ENCODE assay signal across 8 mouse cellular contexts in the genomic region with DNA sequence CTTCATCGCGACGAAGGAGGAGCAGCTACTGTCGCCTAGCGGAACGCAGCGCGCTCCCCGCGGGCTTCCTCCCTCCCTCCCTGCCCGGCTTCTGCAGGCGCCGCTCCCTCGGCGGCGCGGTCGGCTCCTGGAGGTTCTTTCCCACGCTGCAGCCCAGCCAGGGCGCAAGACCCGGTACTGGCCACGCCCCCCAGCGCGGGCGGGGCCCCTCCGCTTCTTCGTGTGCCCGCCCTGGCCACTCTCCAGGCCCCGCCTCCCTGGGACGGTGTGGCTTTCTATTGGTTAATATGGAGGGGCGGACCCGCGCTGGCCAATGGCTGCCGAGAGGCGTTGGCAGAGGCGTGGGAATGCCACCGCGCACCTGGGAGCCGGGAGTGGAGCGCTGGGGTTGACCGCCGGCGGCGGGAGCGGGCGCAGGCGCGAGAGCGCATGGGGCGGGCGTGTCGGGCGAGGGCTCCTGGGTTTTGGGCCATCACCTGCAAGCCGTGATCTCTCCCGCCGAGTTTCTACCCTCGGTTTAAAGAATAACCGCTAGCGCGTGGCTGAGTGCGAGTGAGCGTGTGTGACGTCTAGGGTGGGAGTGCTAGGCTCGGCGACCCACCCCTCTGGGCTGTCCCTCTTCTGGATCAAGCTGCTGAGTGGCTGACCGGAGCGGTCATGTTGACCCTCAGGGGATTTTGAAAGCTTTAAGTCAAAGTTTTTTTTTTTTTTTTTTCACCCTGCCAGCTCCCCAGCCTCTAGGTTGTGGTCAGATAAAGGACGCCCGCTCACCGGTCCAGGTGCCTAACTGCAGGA. TPM values are rescaled to one million over a fixed set of nuclear protein-coding genes. Genes with fewer than 3 reads are reported as not detected.
A peak's percentile ranks its signal among the peaks of the same experiment; 100 is the strongest.
DNase-seq lines count a peak whose midpoint lies in the region; ATAC-seq and TF ChIP-seq lines count a peak whose summit lies in the region.

Hey2 (minus strand) TSS at position 159 of the 795 bp plus-strand sequence.

- H3K9me3 ChIP-seq in heart, embryonic 13.5 days, result no peaks in the 10 kb centered on the region
- no peaks in the 10 kb centered on the region for H3K9me3 ChIP-seq in liver, embryonic 11.5 days (ENCODE audit: control insufficient read depth, low read length)

- no peaks in the 10 kb centered on the region for H3K79me2 ChIP-seq in myocyte (ENCODE audit: control insufficient read depth, insufficient read depth)

- no peak for TF ChIP-seq POLR2A in myocyte (IDR thresholded peaks at IDR 0.05; ENCODE audit: insufficient read length, low read depth)

- H3K4me2 ChIP-seq in heart, embryonic 13.5 days, result peak within 1 kb of the TSS; percentile 78
- peak within 1 kb of the TSS; percentile 94 for H3K4me2 ChIP-seq in liver, embryonic 11.5 days
- H3K4me2 ChIP-seq in myocyte (ENCODE audit: low read depth), result peak within 1 kb of the TSS; percentile 97

- H3K27ac ChIP-seq in heart, embryonic 13.5 days (replicated peaks), result peak within 1 kb of the TSS; percentile 94
- no peak within 1 kb of the TSS for H3K27ac ChIP-seq in liver, embryonic 11.5 days (ENCODE audit: low read depth, low read length)

- H3ac ChIP-seq in myocyte (ENCODE audit: control insufficient read depth, insufficient read length), result no peak within 1 kb of the TSS

- under 1% methylated on average over 70 of the region's 70 CpGs for WGBS in heart, embryonic 13.5 days
- WGBS in liver, embryonic 11.5 days, result under 1% methylated on average over 70 of the region's 70 CpGs

- peaks cover 43% of the 10 kb centered on the region for H3K27me3 ChIP-seq in heart, embryonic 13.5 days (replicated peaks)
- H3K27me3 ChIP-seq in liver, embryonic 11.5 days (replicated peaks; ENCODE audit: control insufficient read depth, insufficient read depth, low read length), result peaks cover 56% of the 10 kb centered on the region
- H3K27me3 ChIP-seq in myocyte (ENCODE audit: control insufficient read depth, insufficient read depth, insufficient read length), result peaks cover 4% of the 10 kb centered on the region

- peak within 1 kb of the TSS; percentile 96 for H3K9ac ChIP-seq in heart, embryonic 13.5 days
- H3K9ac ChIP-seq in liver, embryonic 11.5 days (ENCODE audit: low read depth, low read length), result no peak within 1 kb of the TSS

- peak; percentile 86 for DNase-seq in c-Kit-positive CD71-negative TER-119-negative erythroid progenitor cells, embryonic 14.5 days (ENCODE audit: low read depth)
- DNase-seq in fibroblast of lung, adult 2 months (ENCODE audit: low read depth), result peak; percentile 74
- peak; percentile 99 for DNase-seq in kidney, postnatal 10 days
- DNase-seq in liver, embryonic 11.5 days (ENCODE audit: low spot score), result peak; percentile 95
- peak; percentile 93 to 96 for DNase-seq in spleen, postnatal 4 days (ENCODE audit: low spot score in 2 of 2)

- no peaks in the 10 kb centered on the region for H3K36me3 ChIP-seq in heart, embryonic 13.5 days
- H3K36me3 ChIP-seq in liver, embryonic 11.5 days (ENCODE audit: control insufficient read depth, insufficient read depth, low read length), result no peaks in the 10 kb centered on the region
- no peaks in the 10 kb centered on the region for H3K36me3 ChIP-seq in myocyte (ENCODE audit: control insufficient read depth, insufficient read depth)

- peak; percentile 92 for ATAC-seq in CD4-positive, CD25-positive, alpha-beta regulatory T cell, adult 4 months
- peak; percentile 97 for ATAC-seq in heart, embryonic 13.5 days (ENCODE audit: extremely low read depth, insufficient number of reproducible peaks, low FRiP score, low TSS enrichment)
- peak; percentile 100 for ATAC-seq in liver, embryonic 11.5 days (replicated peaks; ENCODE audit: low FRiP score)

- H3K4me1 ChIP-seq in heart, embryonic 13.5 days, result peaks cover 47% of the 10 kb centered on the region
- peaks cover 7% of the 10 kb centered on the region for H3K4me1 ChIP-seq in liver, embryonic 11.5 days (replicated peaks; ENCODE audit: control insufficient read depth, insufficient read depth, low read length)

- peak within 1 kb of the TSS; percentile 82 for H3K4me3 ChIP-seq in heart, embryonic 13.5 days
- peak within 1 kb of the TSS; percentile 61 for H3K4me3 ChIP-seq in liver, embryonic 11.5 days (ENCODE audit: low read depth, low read length)
- peak within 1 kb of the TSS; percentile 24 for H3K4me3 ChIP-seq in myocyte

TF ChIP-seq in myocyte, 11 proteins besides CTCF, POLR2A, EP300 and RAD21:
- no peak for TF ChIP-seq E2F4 (IDR thresholded peaks at IDR 0.05; ENCODE audit: insufficient read depth)
- peak in 1 of 3 experiments; percentile 30 for TF ChIP-seq MYOD1 (IDR thresholded peaks at IDR 0.05; ENCODE audit: control insufficient read depth in 1 of 3, insufficient read length in 2 of 3, low read depth in 2 of 3)
- TF ChIP-seq REST (IDR thresholded peaks at IDR 0.05; ENCODE audit: insufficient read depth, insufficient read length), result no peak
- peak in 1 of 3 experiments; percentile 23 for TF ChIP-seq MYOG (IDR thresholded peaks at IDR 0.05; ENCODE audit: control insufficient read depth in 1 of 3, insufficient read depth in 1 of 3, insufficient read length in 2 of 3, low read depth in 2 of 3)

RNA-seq across cellular contexts. Expression of gene Hey2, which starts in this region (rescaled TPM):
- polyA plus RNA-seq in CD4-positive, CD25-positive, alpha-beta regulatory T cell, adult 4 months (2017; shearing (Covaris generic)), result under 1 TPM in 1 of 2 experiments, not detected in 1; 0.15 TPM
- polyA plus RNA-seq in heart, embryonic 13.5 days (2015; fragmentation: Nextera tagmentation; extraction: Ambion mirVana), result 39.7 and 41.2 TPM in 2 replicates
- 0.77 and 0.93 TPM in 2 replicates for polyA plus RNA-seq in liver, embryonic 11.5 days (2014; fragmentation: Nextera tagmentation; extraction: Ambion mirVana)
- polyA plus RNA-seq in myocyte (2012; fragmentation: generic; extraction: Trizol), result 0.02 TPM

Comparison
In these comparisons a context has a peak if more than half of its experiments do, and no peak if none do; other contexts are left out.
1. RNA of gene Hey2 (polyA plus RNA-seq): 39.7 to 41.2 TPM in heart, embryonic 13.5 days; 0.77 to 0.93 TPM in liver, embryonic 11.5 days, 0.15 TPM in CD4-positive, CD25-positive, alpha-beta regulatory T cell, adult 4 months and 0.02 TPM in myocyte (single experiment); every median in the first group is over 10 times any median in the second.
2. Peak in ATAC-seq in CD4-positive, CD25-positive, alpha-beta regulatory T cell, adult 4 months; RNA of the gene not detected or under 1 TPM.
3. Peak in DNase-seq, ATAC-seq, H3K4me3 ChIP-seq and H3K4me2 ChIP-seq in liver, embryonic 11.5 days; RNA of the gene not detected or under 1 TPM.
4. H3K4me3 ChIP-seq: peak in every context shown above with its lines; median percentile 82 in heart, embryonic 13.5 days; 61 in liver, embryonic 11.5 days; 24 in myocyte.
5. Peak in every context shown above with its lines, with median percentiles within 50 percentile points of each other: ATAC-seq, DNase-seq and H3K4me2 ChIP-seq.